Mouse (Mus musculus): ENCODE data around the gene Vwa5b1. TPM values are rescaled to one million over a fixed set of nuclear protein-coding genes. Genes with fewer than 3 reads are reported as not detected.

Gene Vwa5b1
- 0.29 TPM in 2 replicates for polyA plus RNA-seq (2012; rRNA removed)

DNA sequence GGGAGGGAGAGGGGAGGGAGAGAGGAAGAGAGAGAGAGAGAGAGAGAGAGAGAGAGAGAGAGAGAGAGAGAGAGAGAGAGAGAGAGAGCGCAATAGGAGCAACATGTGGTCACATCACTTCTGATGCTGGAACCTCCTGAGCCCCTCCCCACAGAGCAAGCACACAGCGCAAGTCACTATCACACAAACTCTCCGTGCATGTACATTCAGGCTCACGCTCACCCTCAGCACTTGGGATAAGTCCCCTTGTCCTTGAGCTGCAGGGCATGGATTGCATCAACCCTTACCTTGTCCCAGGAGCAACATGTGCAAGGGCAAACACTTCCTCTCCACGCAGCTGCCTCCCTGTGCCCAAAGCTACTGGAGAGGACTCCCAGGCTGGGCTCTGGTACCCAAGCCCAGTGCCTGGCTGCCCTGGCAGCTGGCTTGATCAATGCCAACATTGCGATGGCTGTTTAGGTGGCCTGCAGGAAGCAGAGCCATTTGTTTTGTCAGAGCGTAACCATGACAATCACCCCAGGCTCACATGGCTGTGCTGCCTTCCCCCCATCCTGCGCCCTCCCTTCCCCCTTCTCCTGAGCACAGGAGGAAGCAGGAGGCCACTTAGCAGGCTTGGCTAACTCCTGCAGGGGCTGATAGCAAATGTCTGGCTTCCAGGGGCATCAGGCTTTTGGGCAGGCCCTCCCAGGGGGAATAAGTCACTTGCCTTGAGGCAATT is at the start of gene Vwa5b1:
TSS of gene Vwa5b1 (minus strand) at position 457 of the 718 bp plus-strand sequence.

Other genes with a start within 250 kb of the Vwa5b1 start
- not detected in 2 replicates for gene Fam43b, start 239.4 kb downstream of the Vwa5b1 start, polyA plus RNA-seq (2012; rRNA removed)
- gene Mul1, start 201.2 kb downstream of the Vwa5b1 start, polyA plus RNA-seq (2012; rRNA removed) = 32.1 and 37.8 TPM in 2 replicates
- 89.9 and 104 TPM in 2 replicates for gene Camk2n1, start 181.6 kb downstream of the Vwa5b1 start, polyA plus RNA-seq (2012; rRNA removed)
- 2.1 and 2.4 TPM in 2 replicates for gene Pla2g2c, start 88.9 kb upstream of the Vwa5b1 start, polyA plus RNA-seq (2012; rRNA removed)
- 8.6 and 11.5 TPM in 2 replicates for gene Ubxn10, start 101.3 kb upstream of the Vwa5b1 start, polyA plus RNA-seq (2012; rRNA removed)
- 52.8 and 56.5 TPM in 2 replicates for gene Pla2g2f, start 121.7 kb upstream of the Vwa5b1 start, polyA plus RNA-seq (2012; rRNA removed)
- 1.4 and 1.6 TPM in 2 replicates for gene Pla2g2d, start 139.9 kb upstream of the Vwa5b1 start, polyA plus RNA-seq (2012; rRNA removed)
- 34.1 and 44.1 TPM in 2 replicates for gene Pla2g5, start 227.6 kb upstream of the Vwa5b1 start, polyA plus RNA-seq (2012; rRNA removed)
- not detected in 2 replicates for gene Gm13030, start 238.1 kb upstream of the Vwa5b1 start, polyA plus RNA-seq (2012; rRNA removed)
- 0.49 and 1.3 TPM in 2 replicates for gene Pla2g2e, start 242.1 kb upstream of the Vwa5b1 start, polyA plus RNA-seq (2012; rRNA removed)